Mouse (Mus musculus) adrenal gland, postnatal 36 days (tissue): Measurements from ENCODE around the gene Max. TPM values are rescaled to one million over a fixed set of nuclear protein-coding genes. Genes with fewer than 3 reads are reported as not detected.

Source experiments
- DNase-seq, 2 experiments: peaks; one replicate each; pipeline ENCODE4 v3.0.0; 2021; ENCODE audit warnings: mixed read lengths in 1 of 2
- total RNA-seq, 2 experiments: library from RNA; stranded (reverse); gene quantifications; 2 replicates each; pipeline ENCODE4 v1.2.3; 2021

Max gene
- total RNA-seq, 2 experiments from 2014 or later: 63.4 to 73.8 TPM

DNA sequence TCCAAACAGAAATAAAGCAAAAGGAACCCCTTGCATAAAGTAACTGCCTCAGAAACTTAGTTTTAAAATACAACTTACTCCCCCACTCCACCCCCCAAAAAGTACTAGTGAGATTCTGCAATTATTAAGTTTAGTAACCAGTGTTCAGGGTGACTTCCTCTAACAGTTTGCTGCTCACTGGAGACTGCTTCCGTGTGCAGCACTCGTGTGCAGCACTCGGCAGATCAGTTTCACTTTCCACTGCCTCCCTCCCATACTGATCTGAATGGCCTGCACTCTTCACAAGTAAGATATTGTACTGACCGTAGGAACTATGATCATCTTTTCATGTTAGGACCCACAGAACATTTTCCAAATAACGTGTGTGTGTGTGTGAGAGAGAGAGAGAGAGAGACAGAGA lies 4.3 kb downstream of the Max start:
- peak; percentile 27 to 58 for DNase-seq

DNA sequence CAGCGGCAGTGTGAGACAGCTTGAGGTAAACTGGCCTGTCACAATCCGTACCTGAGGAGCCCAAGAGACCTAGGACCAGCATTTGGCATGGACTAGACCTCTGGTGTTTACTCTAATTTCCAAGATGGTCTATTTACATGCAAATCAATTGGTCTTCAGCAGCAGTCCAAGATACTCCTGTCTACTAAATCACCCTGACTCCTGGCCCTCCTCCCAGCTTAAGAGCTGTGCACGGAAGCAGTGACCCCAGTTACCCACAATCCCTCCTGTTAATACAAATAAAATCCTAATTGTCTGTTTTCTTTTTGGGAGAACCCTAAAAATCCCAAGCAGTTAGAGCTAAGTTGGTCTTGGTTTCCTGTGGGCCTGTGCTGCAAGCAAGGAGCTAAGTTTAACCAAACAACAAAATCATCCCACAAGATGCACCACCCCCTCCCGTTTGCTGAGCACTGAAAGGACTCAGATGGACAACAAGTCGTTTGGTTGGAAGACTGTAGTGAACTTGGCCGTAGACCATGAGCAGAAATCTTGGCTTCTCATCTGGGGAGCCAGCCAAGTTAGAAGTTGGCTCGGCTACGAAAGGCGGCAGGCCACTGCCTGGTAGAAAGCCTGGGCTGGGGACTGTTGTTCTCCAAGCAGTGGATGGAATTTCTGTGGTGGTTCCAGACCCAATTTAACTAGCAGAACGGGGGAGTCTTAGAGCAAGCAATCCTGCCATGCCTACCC lies 7.1 kb downstream of the Max start:
- peak; percentile 64 to 72 for DNase-seq

DNA sequence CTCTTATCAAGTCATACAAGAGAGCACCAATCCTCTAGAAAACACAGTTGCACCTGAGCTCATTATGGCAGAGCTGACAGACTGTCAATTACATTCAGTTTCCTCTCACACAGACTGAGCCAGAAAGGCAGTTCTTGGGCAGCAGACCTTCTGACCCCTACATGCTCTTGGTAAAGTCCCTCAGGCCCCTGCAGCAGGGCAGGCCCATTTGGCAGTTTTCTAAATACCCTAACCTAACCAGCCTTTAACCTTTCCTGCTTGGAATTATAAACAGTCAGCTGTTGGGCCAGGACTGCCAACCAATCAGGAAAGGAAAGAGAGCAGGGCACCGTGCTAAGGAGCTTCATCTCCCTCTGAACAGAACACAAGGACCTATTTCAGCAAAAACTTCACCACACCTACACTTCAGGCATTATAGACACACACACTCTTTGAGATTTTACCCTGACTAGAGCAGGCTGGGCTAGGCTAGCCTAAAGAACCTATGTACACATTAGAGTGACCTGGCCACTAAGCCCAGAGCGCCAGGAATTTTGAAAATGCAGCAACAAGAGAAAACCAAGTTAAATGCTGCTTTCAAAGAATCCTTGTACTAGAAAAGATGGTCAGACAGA lies 8.1 kb downstream of the Max start:
- peak in 1 of 2 experiments; percentile 11 for DNase-seq

DNA sequence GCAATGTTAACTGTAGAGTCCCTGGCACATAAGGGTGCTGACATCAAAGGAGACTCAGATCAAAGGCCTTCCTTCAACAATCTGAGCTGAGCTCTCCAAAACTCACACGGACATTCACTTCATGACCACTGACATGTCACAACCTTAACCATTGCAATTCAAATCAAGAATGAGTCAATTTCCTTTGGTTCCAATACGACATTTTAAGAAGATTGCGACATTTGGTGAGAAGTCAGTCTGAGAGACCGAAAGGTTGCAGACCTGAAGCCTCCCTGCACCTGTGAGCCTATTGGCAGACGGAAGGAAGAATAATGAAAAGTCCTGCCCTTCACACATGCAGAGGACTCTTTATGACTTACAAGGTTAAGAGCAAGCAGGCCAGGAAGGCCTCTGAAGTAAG lies 11.7 kb downstream of the Max start:
- no peak for DNase-seq

DNA sequence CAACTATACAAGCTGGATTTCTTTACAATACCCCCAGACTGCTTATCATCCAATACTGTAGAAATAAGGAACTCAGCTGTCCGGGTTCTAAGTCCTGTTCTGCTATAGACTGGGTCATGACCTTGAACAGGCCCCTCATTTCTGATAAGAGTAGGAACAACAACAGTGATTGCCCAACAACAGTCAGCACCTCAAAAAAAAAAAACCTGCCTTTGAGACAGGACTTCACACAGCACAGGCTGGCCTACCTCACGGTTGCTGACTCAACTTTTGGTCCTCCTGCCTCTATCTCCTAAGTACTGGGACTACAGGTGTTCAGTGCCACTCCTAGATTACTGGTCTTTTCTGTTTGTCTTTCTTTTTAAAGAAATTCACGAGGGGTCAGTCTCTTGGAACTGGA lies 13.2 kb downstream of the Max start:
- DNase-seq: no peak

DNA sequence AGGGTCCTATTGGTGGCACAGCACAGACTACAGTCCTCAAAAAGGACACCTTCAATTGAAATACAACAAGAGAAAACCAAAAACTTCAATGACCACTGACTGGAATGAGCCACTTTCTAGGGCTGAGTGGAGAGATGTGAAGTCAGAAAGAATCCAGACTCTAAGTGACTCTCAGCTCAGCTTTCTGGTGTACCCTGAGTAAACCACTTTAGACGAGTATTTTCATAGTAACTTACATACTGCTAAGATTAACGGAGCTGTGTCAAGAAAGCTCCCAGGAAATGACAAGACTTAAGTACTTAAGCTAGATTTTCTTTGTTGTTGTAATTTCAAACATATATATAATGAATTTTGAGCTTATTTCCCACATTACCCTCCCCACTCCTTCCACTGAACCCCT lies 13.8 kb downstream of the Max start:
- DNase-seq: no peak

DNA sequence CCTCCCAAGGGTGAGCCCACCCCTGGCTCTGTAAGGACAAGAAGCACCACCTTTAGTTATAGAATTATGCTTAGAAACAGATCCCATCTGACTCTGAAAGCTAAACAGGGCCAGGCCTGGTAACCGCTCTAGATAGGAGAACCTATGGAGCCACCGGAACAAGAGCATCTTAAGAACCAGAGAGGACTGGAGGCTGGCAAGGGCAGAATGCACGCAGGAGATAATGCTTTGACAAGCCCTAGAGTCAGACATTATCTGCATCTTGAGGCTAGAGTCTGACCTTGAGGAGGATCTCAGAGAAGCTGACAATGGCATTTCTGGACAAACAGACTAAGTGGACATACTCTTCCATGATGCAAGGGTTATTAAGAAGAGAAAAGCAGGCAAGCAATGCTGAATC lies 14.5 kb downstream of the Max start:
- no peak for DNase-seq

DNA sequence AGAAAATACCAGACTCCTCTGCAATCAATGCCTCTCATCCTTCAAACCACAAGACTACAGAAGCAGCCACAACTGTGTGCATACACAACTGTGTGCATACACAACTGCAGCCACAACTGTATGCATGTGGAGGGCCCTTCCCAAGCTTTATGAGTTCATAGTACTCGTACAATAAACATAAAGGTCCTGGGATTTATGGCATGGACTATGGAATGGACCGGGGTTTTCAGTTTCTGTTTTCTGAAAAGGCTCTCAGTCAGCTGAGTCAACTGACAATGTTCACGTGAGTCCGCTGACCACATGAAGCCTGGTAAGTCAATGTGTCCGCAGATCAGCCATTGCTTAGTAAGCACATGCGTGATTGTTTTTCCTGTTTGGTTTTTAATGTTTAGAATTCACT lies 18.5 kb downstream of the Max start:
- no peak for DNase-seq

DNA sequence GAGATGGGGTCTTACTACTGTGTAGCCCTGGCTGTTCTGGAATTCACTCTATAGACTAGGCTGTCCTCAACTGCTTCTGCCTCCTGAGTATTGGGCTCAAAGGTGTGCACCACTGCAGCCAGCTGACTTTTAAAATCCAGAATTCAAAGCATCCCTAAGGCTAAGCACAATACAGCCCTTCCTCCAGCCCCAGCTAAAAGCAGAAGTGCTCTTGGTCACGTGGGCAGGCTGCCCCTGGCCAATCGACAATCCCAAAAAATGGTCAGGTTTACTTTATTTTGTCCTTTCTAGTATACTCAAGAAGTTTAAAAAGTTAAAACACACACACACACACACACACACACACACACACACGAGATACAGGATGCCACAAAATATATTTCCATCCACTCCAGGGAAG lies 19.0 kb downstream of the Max start:
- DNase-seq: no peak

DNA sequence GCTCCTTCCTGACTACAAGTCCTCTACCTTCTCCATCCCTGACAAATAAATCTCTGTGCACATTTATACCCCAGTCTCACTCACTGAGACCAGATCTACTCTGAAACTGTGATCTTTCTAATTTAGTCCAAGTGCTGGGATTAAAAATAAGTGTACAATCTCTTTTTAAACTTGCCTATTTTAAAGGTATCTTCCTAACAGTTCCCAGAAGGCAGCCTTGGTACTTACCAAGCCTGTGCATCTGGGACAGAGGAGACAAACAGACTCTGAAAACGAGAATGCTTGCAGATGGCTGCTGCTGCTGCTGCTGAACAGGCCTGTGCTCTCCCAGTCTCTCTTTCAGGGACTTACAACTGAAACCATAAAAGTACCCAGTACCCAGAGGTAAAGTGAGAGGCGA lies 19.5 kb downstream of the Max start:
- no peak for DNase-seq

DNA sequence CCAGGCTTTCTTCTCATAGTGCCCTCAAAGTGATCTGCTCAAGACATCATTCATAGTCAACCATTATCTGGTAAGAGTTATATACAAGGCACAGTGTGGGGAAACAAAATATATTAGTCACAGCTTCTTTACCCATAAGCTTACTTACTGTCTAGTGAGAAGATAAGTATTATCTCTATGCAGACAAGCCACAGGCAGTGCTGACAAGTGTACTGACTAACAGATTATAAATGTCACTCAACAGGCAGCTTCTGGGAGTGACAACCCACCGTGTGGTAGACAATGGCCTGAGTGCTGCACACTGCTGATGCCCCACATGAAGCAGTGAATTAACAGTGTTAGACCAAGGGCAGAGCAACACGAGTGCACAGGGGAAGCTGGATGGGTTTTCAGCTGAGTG lies 20.5 kb downstream of the Max start:
- DNase-seq: no peak

DNA sequence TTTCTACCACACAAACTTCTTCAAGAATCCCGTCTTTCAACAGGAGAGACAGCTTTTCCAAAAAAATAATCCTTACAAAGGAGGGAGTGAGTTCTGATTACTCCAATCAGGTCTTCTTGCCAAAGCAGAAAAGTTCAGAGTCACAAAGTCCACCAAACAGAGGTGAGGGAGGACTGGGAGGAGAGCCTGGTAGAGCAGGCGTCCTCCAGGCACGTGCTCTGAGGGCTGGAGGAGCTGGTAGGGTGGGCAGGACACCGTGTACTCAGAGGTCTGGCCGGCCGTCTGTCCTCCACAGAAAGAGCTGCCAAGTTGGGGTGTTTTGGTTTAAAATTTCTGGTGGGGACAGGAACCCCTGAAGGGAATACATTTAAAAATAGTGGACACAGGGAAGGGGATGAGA lies 24.0 kb downstream of the Max start:
- no peak for DNase-seq

DNA sequence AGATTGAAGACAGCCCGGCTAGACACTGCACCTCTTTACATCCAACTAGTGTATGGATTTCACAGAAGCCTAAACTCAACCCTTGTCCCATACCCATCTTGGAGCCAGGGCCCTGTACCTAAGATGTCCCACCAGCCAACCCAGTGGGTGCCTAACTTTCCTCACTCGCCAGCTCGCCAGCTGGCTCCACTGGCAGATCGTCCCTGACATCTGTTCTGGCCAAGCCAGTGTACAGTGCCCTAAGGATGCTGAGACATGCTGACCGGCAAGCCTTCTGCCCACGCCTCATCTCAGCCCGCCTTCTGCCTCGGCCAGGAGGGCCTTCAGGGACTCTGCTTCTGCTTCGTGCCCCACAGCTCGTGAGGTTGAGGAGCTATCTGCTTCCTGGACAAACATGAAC lies 25.8 kb downstream of the Max start:
- DNase-seq: no peak

DNA sequence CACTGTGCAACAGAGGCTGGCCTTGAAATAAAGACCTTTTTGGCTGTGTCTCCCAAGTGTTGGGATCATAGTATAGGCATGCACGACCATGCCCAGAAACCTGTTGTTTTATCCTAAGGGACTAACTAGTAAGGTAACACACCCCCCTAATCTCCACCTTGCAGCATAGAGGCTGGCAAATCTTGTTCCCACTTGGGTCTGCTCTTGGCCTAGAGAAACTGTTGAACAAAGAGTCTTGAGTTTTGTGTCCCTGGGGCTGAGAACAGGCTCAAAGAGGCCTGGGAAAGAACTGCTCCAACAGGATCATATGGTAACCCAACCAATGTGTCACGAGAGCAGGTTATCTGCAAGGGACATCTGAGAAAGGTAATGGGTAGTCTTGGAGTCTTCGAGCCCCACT lies 27.6 kb downstream of the Max start:
- DNase-seq: no peak

DNA sequence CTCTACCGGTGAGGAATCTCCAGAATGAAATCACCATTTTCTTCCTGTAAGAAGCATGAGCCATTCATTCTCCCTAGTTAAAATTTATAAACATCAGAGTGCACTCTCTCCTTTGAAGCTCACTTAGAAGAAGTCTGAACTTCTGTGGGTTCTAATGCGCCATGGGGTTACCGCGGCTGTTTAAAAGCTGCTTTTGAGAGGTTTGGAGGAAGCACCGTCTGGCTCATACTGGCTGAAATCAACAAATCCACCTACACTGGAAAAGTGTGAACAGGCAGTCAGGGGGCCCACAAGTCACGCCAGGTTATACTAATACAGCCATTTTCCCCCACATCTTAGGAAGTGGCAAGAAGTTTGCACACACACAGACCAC lies 29.3 kb downstream of the Max start:
- no peak for DNase-seq

DNA sequence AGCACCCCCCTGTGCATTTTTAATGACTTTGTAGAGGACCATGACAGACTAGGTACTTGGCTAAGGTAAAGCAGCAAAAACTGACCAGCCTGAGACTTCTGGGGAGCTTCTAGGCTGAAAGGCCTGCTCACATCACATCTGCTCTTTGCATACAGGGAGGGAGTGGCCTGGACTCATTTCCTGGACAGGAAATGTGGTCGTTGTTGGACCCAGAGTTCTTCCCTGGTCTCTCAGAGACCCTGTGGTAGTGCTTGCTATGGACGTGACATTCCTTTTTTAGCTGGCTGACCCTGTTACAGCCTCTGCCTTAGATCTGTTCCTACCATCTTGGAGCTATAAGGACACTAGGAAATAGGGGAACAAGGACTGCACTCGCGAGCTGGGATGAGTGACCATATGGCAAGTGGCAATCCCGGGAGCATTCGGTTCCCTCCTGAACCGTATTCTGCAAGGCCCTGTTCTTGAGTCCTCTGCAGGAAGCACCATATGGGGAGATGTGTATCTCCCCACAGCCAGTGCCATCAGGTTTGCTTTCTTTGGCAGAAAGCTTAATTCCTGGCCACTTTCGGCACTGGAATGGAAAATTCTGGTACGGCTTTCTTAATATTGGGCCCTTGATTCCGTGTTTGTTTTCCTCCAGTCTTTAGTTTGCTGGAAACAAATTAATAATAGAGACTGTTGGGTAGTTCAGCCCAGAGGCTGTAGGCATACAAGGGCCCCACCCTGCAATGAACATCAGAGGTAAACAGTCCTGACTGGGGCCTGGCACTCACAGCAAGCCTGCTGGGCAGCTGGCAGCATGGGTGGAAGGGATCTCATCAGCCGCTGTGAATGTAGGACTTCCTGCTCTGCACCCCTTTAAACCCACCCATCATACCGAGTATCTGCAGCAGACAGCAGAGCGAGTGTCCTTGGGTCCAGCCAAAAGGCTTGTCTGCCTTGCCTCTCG lies 30.0 kb downstream of the Max start:
- no peak for DNase-seq

DNA sequence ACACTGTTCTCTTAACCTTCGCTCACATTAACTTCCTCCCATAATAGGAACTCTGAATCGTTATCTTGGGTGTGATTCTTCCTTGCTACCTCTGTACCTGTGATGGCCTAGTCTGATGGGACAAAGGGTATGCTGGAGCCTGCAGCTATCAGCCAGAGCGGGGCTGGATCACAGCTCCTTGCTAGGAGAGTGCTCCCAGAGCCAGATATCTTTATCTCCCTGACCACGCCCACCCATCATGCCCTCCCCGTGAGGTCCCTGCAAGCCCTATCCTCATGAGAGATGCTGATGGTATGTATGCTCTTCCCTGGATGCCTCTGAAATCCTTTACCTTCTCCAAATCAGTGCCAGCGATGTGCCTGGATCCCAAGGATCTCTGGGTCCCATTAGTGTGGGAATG lies 31.8 kb downstream of the Max start:
- no peak for DNase-seq

DNA sequence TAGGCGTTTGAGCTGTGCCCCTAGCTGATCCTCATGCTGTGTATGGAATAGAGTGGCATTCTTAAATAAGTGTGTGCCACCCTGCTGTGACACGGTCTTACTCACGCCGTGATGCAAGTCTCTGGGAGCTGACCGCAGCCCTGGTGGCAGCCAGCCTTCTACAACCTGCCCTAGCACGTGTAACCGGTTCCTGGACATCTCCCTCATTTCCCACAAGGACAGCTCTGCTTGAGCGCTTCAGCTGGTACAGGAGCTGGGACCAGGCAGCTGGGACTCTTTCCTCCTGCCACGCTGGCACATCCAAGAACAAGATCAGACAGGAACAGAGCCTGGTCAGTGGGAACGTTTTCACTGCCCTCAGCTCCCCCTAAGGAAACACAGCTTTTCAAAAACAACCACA lies 34.5 kb downstream of the Max start:
- DNase-seq: no peak

DNA sequence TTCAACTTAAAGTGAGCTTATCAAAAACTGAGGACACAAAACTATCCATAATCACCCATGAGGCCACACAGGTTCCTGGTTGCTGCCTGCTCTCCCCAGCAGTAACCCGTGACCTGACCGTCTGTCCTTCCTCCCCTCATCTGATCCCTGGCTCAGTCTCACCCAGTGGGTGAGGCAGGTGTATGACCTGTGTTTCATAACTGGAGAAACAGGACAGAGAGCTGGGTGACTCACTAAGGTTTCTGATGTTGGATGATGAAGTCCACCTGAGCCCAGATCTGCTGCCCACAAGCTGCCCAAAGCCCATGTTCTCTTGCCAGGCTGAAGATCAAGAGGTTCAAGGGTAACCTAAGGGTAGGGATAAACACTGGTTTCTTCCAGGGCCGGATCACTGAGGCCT lies 35.0 kb downstream of the Max start:
- DNase-seq: no peak

DNA sequence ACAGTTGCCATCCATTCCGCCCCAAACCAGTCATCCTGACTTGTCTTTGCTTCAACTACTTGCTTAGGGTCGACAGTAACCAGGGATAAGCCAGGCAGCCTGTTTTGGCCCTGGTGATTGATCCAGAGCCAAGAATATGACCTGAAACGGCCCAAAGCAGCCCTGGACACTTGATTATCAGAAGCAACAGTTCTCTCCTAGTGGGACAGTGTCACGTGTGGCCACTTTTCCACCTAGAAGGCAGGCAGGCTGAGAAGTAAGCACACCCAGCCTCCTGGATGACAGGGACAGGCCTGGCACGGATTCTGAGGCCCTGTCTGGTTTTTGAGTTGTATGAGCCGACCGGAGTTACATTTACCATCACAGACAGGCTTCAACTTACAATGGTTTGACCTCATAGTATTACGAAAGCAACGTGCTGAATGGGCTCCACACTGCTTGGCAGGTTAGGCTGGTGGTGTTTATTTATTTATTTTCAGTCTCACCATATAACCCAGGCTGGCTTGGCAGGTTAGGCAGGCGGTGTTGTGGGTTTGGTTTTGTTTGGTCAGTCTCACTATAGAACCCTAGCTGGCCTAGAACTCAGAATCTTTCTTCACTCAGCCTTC lies 35.6 kb downstream of the Max start:
- no peak for DNase-seq

DNA sequence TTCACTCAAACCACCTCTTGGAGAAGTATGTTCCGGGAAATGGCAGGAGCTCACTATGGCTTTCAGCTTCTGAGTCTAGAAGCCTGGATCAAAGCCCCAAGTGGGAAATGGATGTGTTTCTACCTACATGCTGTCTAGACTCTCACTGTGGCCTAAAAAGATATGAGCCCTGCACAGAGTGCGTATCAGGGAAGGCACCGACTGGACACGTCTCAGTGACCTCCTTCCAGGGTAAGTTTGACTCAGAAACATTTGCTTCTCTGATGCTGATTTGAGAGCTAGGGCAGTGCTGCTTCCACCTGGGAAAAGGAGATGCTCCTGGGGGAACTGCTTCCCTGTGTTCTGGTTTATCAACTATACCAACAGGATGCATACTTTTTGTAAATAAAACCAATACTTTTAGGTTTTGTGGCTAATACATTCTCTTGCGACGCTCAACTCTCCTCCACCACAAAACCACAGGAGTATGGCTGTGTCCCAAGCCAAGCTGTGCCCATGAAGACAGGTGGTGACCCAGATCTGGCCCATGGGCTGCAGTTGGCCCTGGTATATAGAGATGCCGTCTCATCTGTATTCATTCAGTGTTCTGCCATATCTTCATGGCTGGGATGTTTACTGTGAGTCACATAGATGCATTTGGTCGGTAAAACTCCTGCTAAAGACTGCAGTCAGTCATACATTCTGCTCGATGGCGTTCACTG lies 36.9 kb downstream of the Max start:
- DNase-seq: no peak

DNA sequence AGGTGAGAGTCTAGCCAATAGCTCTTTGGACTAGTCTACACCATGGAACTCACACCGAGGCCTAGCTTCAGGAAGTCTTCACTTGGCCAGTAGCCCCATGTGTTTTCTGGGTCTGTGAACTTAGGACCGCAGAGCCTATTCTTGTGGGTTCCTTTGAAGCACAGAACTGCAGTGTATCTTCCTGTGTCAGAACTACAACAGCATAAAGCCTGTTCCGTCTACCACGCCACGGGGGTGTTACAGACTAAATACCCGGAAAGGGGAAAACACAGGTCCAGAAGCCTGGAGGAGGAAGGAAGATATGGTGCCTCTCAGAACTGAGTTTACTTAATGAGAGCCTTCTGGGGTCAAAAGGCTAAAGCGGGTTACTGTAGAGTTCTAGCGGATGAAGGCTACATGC lies 38.9 kb downstream of the Max start:
- no peak for DNase-seq
